Mouse (Mus musculus): Measurements from ENCODE around the gene Olfr49. TPM values are rescaled to one million over a fixed set of nuclear protein-coding genes. Genes with fewer than 3 reads are reported as not detected.

Gene Olfr49
- not detected in 2 replicates for polyA plus RNA-seq (2015; fragmentation: Nextera tagmentation; extraction: Ambion mirVana)

GRCm38 (mm10) chr14:54284839-54285238 lies at the start of gene Olfr49:
Gene Olfr49 (minus strand): TSS chr14:54284939.
- Histone ChIP-seq H3K36me3 (replicated peaks; ENCODE audit: insufficient read depth, low read length) (no peaks in the 10 kb centered on the region), H3K4me2 (ENCODE audit: low read depth, low read length) (no peak within 1 kb of the TSS), H3K27me3 (ENCODE audit: insufficient read depth, low read length) (no peaks in the 10 kb centered on the region), H3K4me3 (ENCODE audit: low read depth, low read length) (no peak within 1 kb of the TSS), H3K4me1 (ENCODE audit: insufficient read depth) (no peaks in the 10 kb centered on the region), H3K9ac (replicated peaks) (no peak within 1 kb of the TSS), H3K27ac (ENCODE audit: low read depth) (no peak within 1 kb of the TSS), H3K9me3 (ENCODE audit: low read length) (no peaks in the 10 kb centered on the region)
- ATAC-seq (no peak), DNase-seq (no peak)
- TF ChIP-seq EP300 (IDR thresholded peaks at IDR 0.05; ENCODE audit: low read depth): no peak
- TF ChIP-seq CTCF (IDR thresholded peaks at IDR 0.05; ENCODE audit: low read depth): no peak
- WGBS (ENCODE audit: insufficient replicate concordance): 59% methylated on average over 1 of the region's 1 CpGs

- Histone ChIP-seq H3K4me1 (ENCODE audit: insufficient read depth) (no peaks in the 10 kb centered on the region), H3K9me3 (ENCODE audit: low read length) (no peaks in the 10 kb centered on the region), H3K9ac (replicated peaks) (no peak overlapping the region), H3K4me3 (ENCODE audit: low read depth, low read length) (no peak overlapping the region), H3K27me3 (ENCODE audit: insufficient read depth, low read length) (no peaks in the 10 kb centered on the region), H3K36me3 (replicated peaks; ENCODE audit: insufficient read depth, low read length) (no peaks in the 10 kb centered on the region), H3K27ac (ENCODE audit: low read depth) (no peak overlapping the region), H3K4me2 (ENCODE audit: low read depth, low read length) (no peak overlapping the region)
- DNase-seq (peak; percentile 46), ATAC-seq (peak; percentile 87)
- TF ChIP-seq EP300 (IDR thresholded peaks at IDR 0.05; ENCODE audit: low read depth): no peak; the same call in 1 of the 2 replicates
- TF ChIP-seq CTCF (IDR thresholded peaks at IDR 0.05; ENCODE audit: low read depth): no peak
- WGBS (ENCODE audit: insufficient replicate concordance): 42% methylated on average over 8 of the region's 8 CpGs
These were observed 48.9 kb upstream of the Olfr49 start for GRCm38 (mm10) chr14:54333452-54334189.

GRCm38 (mm10) chr14:54332176-54333074 lies 47.7 kb upstream of the Olfr49 start:
- WGBS (ENCODE audit: insufficient replicate concordance): 81% methylated on average over 5 of the region's 5 CpGs
- no peak for DNase-seq
- TF ChIP-seq CTCF (IDR thresholded peaks at IDR 0.05; ENCODE audit: low read depth) (no peak), EP300 (IDR thresholded peaks at IDR 0.05; ENCODE audit: low read depth) (no peak)
- no peak overlapping the region for H3K4me3 ChIP-seq (ENCODE audit: low read depth, low read length)
- H3K27me3 ChIP-seq (ENCODE audit: insufficient read depth, low read length): no peaks in the 10 kb centered on the region
- no peak overlapping the region for H3K4me2 ChIP-seq (ENCODE audit: low read depth, low read length)
- no peaks in the 10 kb centered on the region for H3K36me3 ChIP-seq (replicated peaks; ENCODE audit: insufficient read depth, low read length)
- no peak overlapping the region for H3K9ac ChIP-seq (replicated peaks)
- ATAC-seq: no peak
- H3K27ac ChIP-seq (ENCODE audit: low read depth): no peak overlapping the region
- no peaks in the 10 kb centered on the region for H3K4me1 ChIP-seq (ENCODE audit: insufficient read depth)
- no peaks in the 10 kb centered on the region for H3K9me3 ChIP-seq (ENCODE audit: low read length)

GRCm38 (mm10) chr14:54331178-54331577 lies 46.4 kb upstream of the Olfr49 start:
- Histone ChIP-seq H3K9ac (replicated peaks) (no peak overlapping the region), H3K4me3 (ENCODE audit: low read depth, low read length) (no peak overlapping the region), H3K4me1 (ENCODE audit: insufficient read depth) (no peaks in the 10 kb centered on the region), H3K4me2 (ENCODE audit: low read depth, low read length) (no peak overlapping the region), H3K27ac (ENCODE audit: low read depth) (no peak overlapping the region), H3K27me3 (ENCODE audit: insufficient read depth, low read length) (no peaks in the 10 kb centered on the region), H3K9me3 (ENCODE audit: low read length) (no peaks in the 10 kb centered on the region), H3K36me3 (replicated peaks; ENCODE audit: insufficient read depth, low read length) (no peaks in the 10 kb centered on the region)
- no peak for TF ChIP-seq CTCF (IDR thresholded peaks at IDR 0.05; ENCODE audit: low read depth)
- WGBS (ENCODE audit: insufficient replicate concordance): 86% methylated on average over 1 of the region's 1 CpGs
- DNase-seq: no peak
- no peak for ATAC-seq

- WGBS (ENCODE audit: insufficient replicate concordance): 42% methylated on average over 9 of the region's 9 CpGs
- Histone ChIP-seq H3K4me1 (ENCODE audit: insufficient read depth) (no peaks in the 10 kb centered on the region), H3K27me3 (ENCODE audit: insufficient read depth, low read length) (no peaks in the 10 kb centered on the region), H3K9ac (replicated peaks) (no peak overlapping the region), H3K4me2 (ENCODE audit: low read depth, low read length) (no peak overlapping the region), H3K27ac (ENCODE audit: low read depth) (no peak overlapping the region), H3K9me3 (ENCODE audit: low read length) (no peaks in the 10 kb centered on the region), H3K4me3 (ENCODE audit: low read depth, low read length) (no peak overlapping the region), H3K36me3 (replicated peaks; ENCODE audit: insufficient read depth, low read length) (no peaks in the 10 kb centered on the region)
- TF ChIP-seq CTCF (IDR thresholded peaks at IDR 0.05; ENCODE audit: low read depth) (no peak), EP300 (IDR thresholded peaks at IDR 0.05; ENCODE audit: low read depth) (no peak)
- no peak for DNase-seq
- ATAC-seq: no peak
These were observed 44.5 kb upstream of the Olfr49 start for GRCm38 (mm10) chr14:54329201-54329600.

GRCm38 (mm10) chr14:54328548-54328947 lies 43.8 kb upstream of the Olfr49 start:
- Histone ChIP-seq H3K9ac (replicated peaks) (no peak overlapping the region), H3K27ac (ENCODE audit: low read depth) (no peak overlapping the region), H3K9me3 (ENCODE audit: low read length) (no peaks in the 10 kb centered on the region), H3K4me2 (ENCODE audit: low read depth, low read length) (no peak overlapping the region), H3K27me3 (ENCODE audit: insufficient read depth, low read length) (no peaks in the 10 kb centered on the region), H3K4me1 (ENCODE audit: insufficient read depth) (no peaks in the 10 kb centered on the region), H3K4me3 (ENCODE audit: low read depth, low read length) (no peak overlapping the region), H3K36me3 (replicated peaks; ENCODE audit: insufficient read depth, low read length) (no peaks in the 10 kb centered on the region)
- 68% methylated on average over 2 of the region's 2 CpGs for WGBS (ENCODE audit: insufficient replicate concordance)
- peak; percentile 54 for TF ChIP-seq CTCF (IDR thresholded peaks at IDR 0.05; ENCODE audit: low read depth)
- no peak for TF ChIP-seq EP300 (IDR thresholded peaks at IDR 0.05; ENCODE audit: low read depth)
- ATAC-seq (no peak), DNase-seq (no peak)
